Mouse (Mus musculus): ENCODE results near the gene Snn. TPM values are rescaled to one million over a fixed set of nuclear protein-coding genes. Genes with fewer than 3 reads are reported as not detected.
"Not testable (repeated sequence)": the region's sequence is repeated elsewhere in the genome, so short reads cannot be mapped to it uniquely, and the experiment has no call there.

The Snn gene
- 133 and 140 TPM in 2 replicates for polyA plus RNA-seq (2015; fragmentation: Nextera tagmentation; extraction: Ambion mirVana)

DNA sequence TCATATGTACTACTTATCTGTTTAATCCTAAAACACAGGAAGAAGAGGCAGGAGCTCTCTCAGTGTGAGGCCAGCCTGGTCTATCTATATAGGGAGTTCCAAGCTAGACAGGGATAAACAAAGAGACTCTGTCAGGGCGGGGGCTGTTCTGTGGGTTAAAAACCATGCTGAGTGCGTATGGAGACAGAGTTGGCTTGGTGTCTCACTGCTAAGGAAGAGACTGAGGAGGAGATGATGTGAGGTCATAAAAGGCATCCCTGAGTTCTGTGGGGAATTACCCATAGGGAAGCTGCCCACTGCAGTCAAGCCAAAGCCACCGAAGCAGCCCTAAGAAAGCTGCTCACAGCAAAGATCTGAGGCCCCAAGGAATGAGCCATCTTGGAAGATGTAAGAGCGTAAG, at the start of gene Snn:
Gene Snn, plus strand, starts transcription at position 301 of the 400 bp plus-strand sequence.
- no peaks in the 10 kb centered on the region for H3K9me3 ChIP-seq
- H3K4me2 ChIP-seq (replicated peaks) = no peak within 1 kb of the TSS
- no peak within 1 kb of the TSS for H3K4me3 ChIP-seq (replicated peaks)
- WGBS = 88% methylated on average over 4 of the region's 4 CpGs
- no peaks in the 10 kb centered on the region for H3K36me3 ChIP-seq
- no peaks in the 10 kb centered on the region for H3K27me3 ChIP-seq
- peaks cover 32% of the 10 kb centered on the region for H3K4me1 ChIP-seq (replicated peaks)
- no peak within 1 kb of the TSS for H3K9ac ChIP-seq (replicated peaks)
- no peak within 1 kb of the TSS for H3K27ac ChIP-seq
- no peak for ATAC-seq

DNA sequence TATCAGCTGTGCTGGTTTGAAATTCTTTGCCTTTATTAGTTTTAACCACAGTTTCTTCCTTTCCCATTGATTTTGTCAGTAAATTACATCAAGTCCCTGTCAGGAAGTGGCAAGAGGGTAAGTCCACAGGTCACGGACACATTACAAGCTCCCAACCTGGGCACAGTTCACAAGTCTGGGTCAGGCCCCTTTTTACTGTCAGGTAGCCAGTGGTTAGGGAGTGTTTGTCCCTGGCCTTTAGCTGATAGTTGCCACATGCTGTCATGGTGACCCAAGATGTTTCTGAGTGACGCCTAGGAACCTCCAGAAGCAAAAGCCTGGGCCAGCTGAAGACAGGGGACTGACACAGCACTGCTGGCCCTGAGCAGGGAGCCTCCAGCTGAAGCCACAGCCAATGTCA, 49.5 kb upstream of the Snn start:
- Histone ChIP-seq H3K9ac (replicated peaks) (no peak overlapping the region), H3K4me2 (replicated peaks) (no peak overlapping the region), H3K27ac (no peak overlapping the region), H3K4me3 (replicated peaks) (no peak overlapping the region), H3K4me1 (replicated peaks) (peaks cover 23% of the 10 kb centered on the region), H3K9me3 (no peaks in the 10 kb centered on the region), H3K27me3 (no peaks in the 10 kb centered on the region), H3K36me3 (no peaks in the 10 kb centered on the region)
- 76% methylated on average over 2 of the region's 2 CpGs for WGBS
- ATAC-seq = no peak

DNA sequence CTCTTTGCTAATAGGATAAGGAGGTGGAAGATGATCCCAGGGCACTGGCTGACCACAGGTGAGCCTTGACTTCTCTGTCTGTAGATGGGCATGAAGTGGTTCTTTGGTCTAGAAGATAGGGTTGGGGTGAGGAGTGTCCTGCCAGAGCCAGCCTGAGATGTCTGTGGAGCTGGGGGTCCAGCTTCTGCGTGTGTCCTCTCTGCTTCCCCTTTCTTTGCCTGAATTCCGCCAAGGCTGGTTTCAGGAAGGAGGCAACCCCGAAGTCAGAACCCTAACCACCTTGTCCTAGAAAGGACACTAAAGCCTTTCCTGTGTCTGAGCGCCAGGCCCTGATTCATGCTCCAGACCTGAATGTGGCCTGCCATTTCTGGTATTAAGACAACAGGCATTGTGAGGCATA, 48.8 kb upstream of the Snn start:
- ATAC-seq = no peak
- WGBS = 93% methylated on average over 4 of the region's 4 CpGs

GRCm38 (mm10) chr16:11012571-11013463, 47.9 kb upstream of the Snn start:
- H3K4me3 ChIP-seq (replicated peaks) = no peak overlapping the region
- peaks cover 23% of the 10 kb centered on the region for H3K4me1 ChIP-seq (replicated peaks)
- no peaks in the 10 kb centered on the region for H3K27me3 ChIP-seq
- no peaks in the 10 kb centered on the region for H3K9me3 ChIP-seq
- 69% methylated on average over 11 of the region's 11 CpGs for WGBS
- ATAC-seq = peak; percentile 61
- no peak overlapping the region for H3K27ac ChIP-seq
- H3K9ac ChIP-seq (replicated peaks) = no peak overlapping the region
- no peaks in the 10 kb centered on the region for H3K36me3 ChIP-seq
- no peak overlapping the region for H3K4me2 ChIP-seq (replicated peaks)

More for the DNA sequence above, 48.8 kb upstream of the Snn start:
- Histone ChIP-seq H3K9me3 (no peaks in the 10 kb centered on the region), H3K4me1 (replicated peaks) (peaks cover 23% of the 10 kb centered on the region), H3K4me2 (replicated peaks) (no peak overlapping the region), H3K9ac (replicated peaks) (no peak overlapping the region), H3K4me3 (replicated peaks) (no peak overlapping the region), H3K27ac (no peak overlapping the region), H3K27me3 (no peaks in the 10 kb centered on the region), H3K36me3 (no peaks in the 10 kb centered on the region)

DNA sequence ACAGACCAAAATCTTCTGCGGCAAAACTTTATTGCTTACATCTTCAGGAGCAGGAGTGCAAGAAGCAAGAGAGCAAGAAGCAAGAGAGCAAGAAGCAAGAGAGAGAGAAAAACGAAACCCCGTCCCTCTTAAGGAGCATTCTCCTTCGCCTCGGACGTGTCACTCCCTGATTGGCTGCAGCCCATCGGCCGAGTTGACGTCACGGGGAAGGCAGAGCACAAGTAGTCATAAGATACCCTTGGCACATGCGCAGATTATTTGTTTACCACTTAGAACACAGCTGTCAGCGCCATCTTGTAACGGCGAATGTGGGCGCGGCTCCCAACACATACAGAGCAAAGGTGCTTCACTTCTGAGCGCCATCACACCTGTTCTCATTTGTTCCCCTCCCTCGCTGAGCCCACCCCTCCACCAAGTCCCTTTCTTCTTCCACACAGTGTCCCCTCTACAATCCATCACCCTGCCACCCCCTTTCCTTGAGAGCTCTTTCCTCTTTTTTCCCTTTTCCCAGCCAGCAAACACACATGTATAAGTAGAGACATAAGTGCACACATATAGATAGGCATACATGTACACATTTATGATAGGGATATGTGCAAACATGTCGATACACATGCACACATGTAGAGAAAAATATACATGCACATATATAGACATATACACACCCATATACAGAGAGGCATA, 47.1 kb upstream of the Snn start:
- not testable (repeated sequence) for H3K4me3 ChIP-seq (replicated peaks); H3K27ac ChIP-seq; H3K36me3 ChIP-seq; H3K9me3 ChIP-seq; H3K9ac ChIP-seq (replicated peaks); ATAC-seq; H3K4me2 ChIP-seq (replicated peaks); H3K27me3 ChIP-seq
- H3K4me1 ChIP-seq (replicated peaks) = peaks cover 16% of the 10 kb centered on the region
- WGBS = 95% methylated on average over 13 of the region's 19 CpGs

DNA sequence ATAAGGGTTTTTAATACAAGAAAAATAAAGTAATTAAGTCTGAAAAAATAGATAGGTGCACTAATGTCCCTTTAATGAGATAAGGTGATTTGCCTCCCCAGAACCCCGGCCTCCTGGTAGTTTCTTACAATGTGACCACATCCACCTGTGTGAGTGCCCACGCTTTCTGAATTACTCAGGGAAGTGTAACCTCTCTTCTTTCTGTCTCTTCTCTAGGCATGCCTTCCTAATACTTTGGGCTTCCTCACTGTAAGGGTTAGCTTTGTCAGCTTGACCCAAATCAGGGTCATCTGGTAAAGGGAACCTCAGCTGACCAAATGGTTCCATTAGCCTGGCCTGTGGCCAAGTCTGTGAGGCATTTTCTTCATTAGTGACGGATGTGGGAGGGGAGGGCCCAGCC, 46.3 kb upstream of the Snn start:
- Histone ChIP-seq H3K4me3 (replicated peaks) (no peak overlapping the region), H3K27ac (no peak overlapping the region), H3K9me3 (no peaks in the 10 kb centered on the region), H3K4me2 (replicated peaks) (no peak overlapping the region), H3K4me1 (replicated peaks) (peaks cover 12% of the 10 kb centered on the region; the same call in 1 of the 2 replicates), H3K27me3 (no peaks in the 10 kb centered on the region), H3K36me3 (no peaks in the 10 kb centered on the region), H3K9ac (replicated peaks) (no peak overlapping the region)
- WGBS = 91% methylated on average over 3 of the region's 3 CpGs
- ATAC-seq = no peak

- 81% methylated on average over 4 of the region's 4 CpGs for WGBS
- H3K9ac ChIP-seq (replicated peaks) = no peak overlapping the region
These were observed 44.4 kb upstream of the Snn start for GRCm38 (mm10) chr16:11016353-11016752.

DNA sequence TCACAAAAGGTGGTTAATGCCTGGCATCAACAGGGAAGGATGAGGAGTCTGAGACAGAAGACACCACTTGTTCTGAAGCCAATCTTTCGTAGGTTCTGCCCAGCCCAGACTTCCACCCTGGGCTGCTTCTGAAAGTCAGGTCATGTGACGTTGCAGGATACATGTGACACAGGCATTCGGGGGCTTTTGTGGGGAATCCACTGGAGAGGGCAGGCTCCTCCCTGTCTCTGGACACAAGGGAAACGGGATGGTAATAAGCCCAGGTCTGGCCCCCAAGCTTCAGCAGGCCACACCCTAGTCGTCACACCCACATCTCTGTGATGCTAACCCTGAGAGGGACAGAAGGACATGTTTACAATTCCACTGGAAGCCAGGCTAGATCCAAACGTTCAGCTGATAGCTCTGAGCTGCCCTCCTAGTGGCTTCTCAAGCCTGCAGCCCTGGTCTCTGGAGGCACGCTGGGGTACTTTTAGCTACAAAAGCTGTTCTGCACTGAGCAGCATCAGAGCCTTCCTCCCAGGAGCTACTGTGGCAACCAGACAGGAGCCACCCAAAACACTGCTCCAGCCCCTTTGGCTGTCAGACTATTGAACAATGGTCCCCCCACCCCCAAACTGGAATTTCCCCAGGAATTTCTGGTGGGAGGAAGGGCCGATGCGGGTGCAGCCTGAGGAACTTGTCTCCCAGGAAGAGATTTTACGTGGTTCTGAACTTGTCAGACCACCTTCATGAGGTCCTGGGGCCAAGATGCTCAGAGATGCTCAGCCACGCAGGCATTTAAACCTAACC, 42.7 kb upstream of the Snn start:
- H3K4me3 ChIP-seq (replicated peaks) = no peak overlapping the region
- peaks cover 10% of the 10 kb centered on the region; the same call in 1 of the 2 replicates for H3K4me1 ChIP-seq (replicated peaks)
- no peak overlapping the region for H3K9ac ChIP-seq (replicated peaks)
- H3K36me3 ChIP-seq = no peaks in the 10 kb centered on the region
- 64% methylated on average over 11 of the region's 11 CpGs for whole genome bisulfite sequencing
- no peak overlapping the region for H3K27ac ChIP-seq
- ATAC-seq = no peak
- no peaks in the 10 kb centered on the region for H3K27me3 ChIP-seq
- no peak overlapping the region for H3K4me2 ChIP-seq (replicated peaks)
- H3K9me3 ChIP-seq = no peaks in the 10 kb centered on the region

More at GRCm38 (mm10) chr16:11016353-11016752, 44.4 kb upstream of the Snn start:
- Histone ChIP-seq H3K27me3 (no peaks in the 10 kb centered on the region), H3K4me3 (replicated peaks) (no peak overlapping the region), H3K9me3 (no peaks in the 10 kb centered on the region), H3K27ac (no peak overlapping the region), H3K4me1 (replicated peaks) (peaks cover 13% of the 10 kb centered on the region; the same call in 1 of the 2 replicates), H3K36me3 (no peaks in the 10 kb centered on the region), H3K4me2 (replicated peaks) (no peak overlapping the region)
- ATAC-seq = no peak

- Histone ChIP-seq H3K9ac (replicated peaks) (no peak overlapping the region), H3K36me3 (no peaks in the 10 kb centered on the region), H3K4me1 (replicated peaks) (0 out of 2 replicates have a peak, but pooled peaks cover 8% of the 10 kb centered on the region), H3K4me3 (replicated peaks) (no peak overlapping the region), H3K27me3 (no peaks in the 10 kb centered on the region), H3K27ac (peak overlapping the region; percentile 51; the same call in 1 of the 2 replicates), H3K9me3 (no peaks in the 10 kb centered on the region), H3K4me2 (replicated peaks) (no peak overlapping the region)
- peak; percentile 93 for ATAC-seq
- 56% methylated on average over 3 of the region's 3 CpGs for WGBS
These were observed 39.2 kb upstream of the Snn start for GRCm38 (mm10) chr16:11021403-11022112.

DNA sequence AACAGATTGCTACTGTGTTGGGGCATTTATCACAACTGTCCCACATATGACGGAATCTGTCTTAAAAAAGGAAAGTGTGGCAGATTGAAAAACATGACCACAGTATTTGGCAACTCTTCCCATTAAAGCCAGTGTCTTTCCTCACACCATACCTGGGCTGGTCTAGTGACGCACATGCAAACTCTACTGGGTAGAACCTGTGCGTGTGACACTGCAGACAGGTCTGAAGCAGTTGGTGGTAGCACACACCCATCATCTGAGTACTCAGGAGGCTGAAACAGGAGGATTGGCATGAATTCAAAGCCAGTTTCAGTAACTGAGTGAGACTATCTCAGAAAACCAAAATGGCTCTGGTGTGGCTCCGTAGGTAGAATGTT, 38.6 kb upstream of the Snn start:
- Histone ChIP-seq H3K9ac (replicated peaks) (no peak overlapping the region), H3K9me3 (no peaks in the 10 kb centered on the region), H3K4me2 (replicated peaks) (no peak overlapping the region), H3K36me3 (no peaks in the 10 kb centered on the region), H3K27ac (no peak overlapping the region), H3K4me3 (replicated peaks) (no peak overlapping the region), H3K27me3 (no peaks in the 10 kb centered on the region), H3K4me1 (replicated peaks) (0 out of 2 replicates have a peak, but pooled peaks cover 8% of the 10 kb centered on the region)
- 0 out of 2 replicates have a peak, but pooled peaks have one; percentile 18 for ATAC-seq
- WGBS = 95% methylated on average over 4 of the region's 4 CpGs

- Histone ChIP-seq H3K9me3 (no peaks in the 10 kb centered on the region), H3K36me3 (no peaks in the 10 kb centered on the region), H3K27me3 (no peaks in the 10 kb centered on the region), H3K4me3 (replicated peaks) (no peak overlapping the region), H3K9ac (replicated peaks) (no peak overlapping the region), H3K4me1 (replicated peaks) (0 out of 2 replicates have a peak, but pooled peaks cover 8% of the 10 kb centered on the region), H3K27ac (no peak overlapping the region), H3K4me2 (replicated peaks) (no peak overlapping the region)
- ATAC-seq = no peak
- WGBS = 87% methylated on average over 5 of the region's 5 CpGs
These were observed 37.1 kb upstream of the Snn start for GRCm38 (mm10) chr16:11023618-11024017.
